Comparison of ENCODE assay signal across 25 mouse cellular contexts in the genomic region with DNA sequence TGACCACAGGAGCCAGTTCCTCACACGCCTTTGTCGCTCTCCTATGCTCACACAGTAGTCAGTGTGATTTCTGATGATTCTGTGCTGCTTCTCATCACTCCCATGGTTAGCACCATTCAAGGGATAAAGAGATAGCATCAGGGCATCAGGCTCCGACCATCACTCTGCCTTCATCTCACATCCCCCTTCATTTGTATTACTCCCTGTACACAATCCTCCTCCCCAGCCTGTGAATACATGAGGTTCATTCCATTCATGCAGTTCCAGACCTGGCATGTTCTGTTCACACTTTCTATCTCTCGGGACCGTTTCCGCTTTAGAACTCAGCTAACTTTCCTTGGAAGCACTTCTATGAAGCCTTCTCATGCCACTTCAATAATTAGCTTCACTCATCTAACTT.
"Had no signal": no experiment of that assay in that cellular context is flagged by ENCODE, and none has a peak within 500 bp of the region (broad histone marks: within the 10 kb centered on the region; RNA-seq: fewer than 3 reads in every experiment).

No protein-coding gene starts in this region.

- H3K36me3 ChIP-seq: heart, embryonic 13.5 days; heart, embryonic 15.5 days; hindbrain, embryonic 13.5 days; hindbrain, embryonic 15.5 days; kidney, embryonic 15.5 days; limb, embryonic 10.5 days; limb, embryonic 12.5 days had no signal

- H3K4me2 ChIP-seq: heart, embryonic 11.5 days; heart, embryonic 13.5 days; heart, embryonic 15.5 days; hindbrain, embryonic 13.5 days; hindbrain, embryonic 15.5 days; kidney, embryonic 15.5 days; limb, embryonic 12.5 days had no signal

- H3K27me3 ChIP-seq: heart, embryonic 13.5 days; heart, embryonic 15.5 days; hindbrain, embryonic 13.5 days; hindbrain, embryonic 15.5 days; kidney, embryonic 15.5 days; limb, embryonic 12.5 days had no signal

- H3K27ac ChIP-seq: heart, adult 2 months; heart, embryonic 13.5 days; heart, embryonic 15.5 days; hindbrain, embryonic 13.5 days; hindbrain, embryonic 15.5 days; hindbrain, postnatal 0 days; kidney, embryonic 15.5 days; kidney, postnatal 0 days; layer of hippocampus, adult 2 months; left cerebral cortex, adult 2 months; limb, embryonic 10.5 days; limb, embryonic 12.5 days had no signal

- ATAC-seq: hindbrain, postnatal 0 days; intestine, embryonic 16.5 days had no signal

- DNase-seq: gastrocnemius, postnatal 14 days; gastrocnemius, postnatal 36 days; heart, adult 11 months; heart, adult 2 months; heart, postnatal 14 days; heart, postnatal 36 days; kidney, adult 11 months; kidney, adult 2 months; kidney, adult 9 months; kidney, postnatal 25 days; kidney, postnatal 4 days; liver had no signal

- H3K9me3 ChIP-seq: heart, embryonic 13.5 days; heart, embryonic 15.5 days; hindbrain, embryonic 13.5 days; hindbrain, embryonic 15.5 days; kidney, embryonic 15.5 days; limb, embryonic 10.5 days; limb, embryonic 12.5 days had no signal

- H3K4me1 ChIP-seq: heart, embryonic 13.5 days; heart, embryonic 15.5 days; hindbrain, embryonic 15.5 days; kidney, embryonic 15.5 days; limb, embryonic 10.5 days; limb, embryonic 12.5 days had no signal

- H3K9ac ChIP-seq: heart, embryonic 13.5 days; heart, embryonic 15.5 days; hindbrain, embryonic 13.5 days; hindbrain, embryonic 15.5 days; kidney, embryonic 15.5 days; limb, embryonic 12.5 days had no signal

- H3K4me3 ChIP-seq: heart, adult 2 months; heart, embryonic 13.5 days; heart, embryonic 15.5 days; hindbrain, embryonic 13.5 days; hindbrain, embryonic 15.5 days; kidney, embryonic 15.5 days; layer of hippocampus, adult 2 months; left cerebral cortex, adult 2 months; limb, embryonic 10.5 days; limb, embryonic 12.5 days had no signal
